Mouse (Mus musculus) layer of hippocampus, adult 9-11 months (tissue): ENCODE measurements at regions not wholly inside any gene's neighbourhood (a gene's known extent, or its start where the extent isn't known, plus 50 kb on each side); places are given as distances from the start of the nearest gene placed in this dataset.

Experiments
- DNase-seq: peaks from one replicate; pipeline ENCODE4 v3.0.0; 2022

DNA sequence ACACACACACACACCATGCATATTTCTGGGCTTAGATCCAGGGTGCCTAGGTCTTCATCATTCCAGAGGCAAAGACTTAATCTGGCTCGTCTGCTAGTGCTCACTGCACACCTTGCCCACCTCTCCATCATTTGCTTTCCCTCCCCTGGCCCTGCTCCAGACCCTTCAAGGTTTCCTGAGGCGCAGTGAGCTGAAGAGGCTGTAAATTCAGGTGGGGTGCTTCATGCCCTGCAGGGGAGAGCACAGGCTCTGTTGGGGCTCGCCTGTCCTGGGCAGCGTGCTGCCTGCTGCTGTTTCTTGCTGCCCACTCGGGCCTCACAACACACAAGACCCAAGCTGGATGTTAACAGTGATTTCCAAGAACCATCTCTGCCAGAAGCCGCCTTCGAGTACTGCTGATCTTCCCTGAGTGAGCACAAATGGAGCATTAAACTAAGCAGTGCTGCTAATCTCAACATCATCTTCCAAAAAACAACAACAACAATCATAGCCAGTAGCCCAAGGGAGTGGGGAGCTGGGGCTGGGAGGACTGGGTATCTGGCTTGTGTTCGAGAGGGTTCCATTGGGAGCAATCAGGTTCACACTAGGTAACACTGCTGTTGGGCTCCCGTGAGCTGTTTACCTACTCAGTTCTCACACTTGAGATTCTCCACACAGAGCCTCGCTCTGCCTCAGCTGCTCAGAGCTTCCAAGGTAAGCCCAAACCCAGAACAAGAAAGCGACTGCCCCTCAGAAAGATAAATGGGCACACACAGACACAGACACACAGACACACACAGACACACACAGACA, 181.1 kb downstream of the Wdr11 start:
- no peak for DNase-seq

DNA sequence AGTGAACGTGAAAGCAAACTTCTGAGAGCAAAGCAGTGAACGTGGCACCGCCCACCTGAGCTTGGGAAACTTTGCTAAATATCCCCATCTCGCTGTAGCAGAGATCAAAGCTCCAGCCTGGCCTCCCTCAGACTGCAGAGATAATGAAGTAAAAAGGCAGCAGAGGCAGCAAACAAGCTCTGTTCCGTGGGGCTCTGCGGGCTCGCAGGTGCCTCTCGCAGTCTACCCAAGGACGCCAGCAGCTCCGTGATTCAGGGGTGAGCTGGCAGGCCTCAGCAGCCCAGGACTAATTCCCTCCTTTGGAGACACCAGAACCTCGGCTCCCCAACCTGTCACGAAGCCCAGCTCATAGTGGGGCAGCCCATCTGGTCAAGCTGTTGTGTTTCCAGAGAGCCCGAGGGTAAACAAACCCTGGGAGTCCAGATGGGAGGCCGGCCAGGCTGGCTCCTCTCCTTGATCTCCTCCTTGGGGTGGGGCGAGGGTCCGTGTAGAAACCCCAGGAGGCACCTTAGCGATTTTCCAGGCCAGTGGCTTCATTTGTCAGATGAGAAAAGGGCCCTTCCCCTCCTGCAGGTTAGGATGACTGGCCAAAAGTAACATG, 182.7 kb downstream of the Wdr11 start:
- DNase-seq: no peak

DNA sequence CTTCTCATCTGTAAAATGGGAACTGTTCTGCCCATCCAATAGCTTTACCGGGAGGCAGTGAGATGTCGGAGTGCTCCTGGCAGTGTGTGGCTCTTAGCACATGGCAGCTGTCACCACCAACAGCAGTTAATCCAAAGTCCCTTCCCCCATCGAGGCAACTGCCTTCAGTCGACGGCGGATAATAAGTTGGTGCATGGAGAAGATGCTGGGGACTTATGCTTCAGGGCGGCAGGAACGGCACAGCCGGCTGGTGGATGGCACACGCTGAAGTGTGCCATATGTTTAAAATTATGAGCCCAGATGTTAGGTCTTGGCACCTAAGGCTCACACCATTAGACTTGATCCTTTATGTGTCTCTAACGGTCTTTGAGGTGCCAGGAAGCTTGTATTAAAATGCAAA, 183.5 kb downstream of the Wdr11 start:
- DNase-seq: no peak

DNA sequence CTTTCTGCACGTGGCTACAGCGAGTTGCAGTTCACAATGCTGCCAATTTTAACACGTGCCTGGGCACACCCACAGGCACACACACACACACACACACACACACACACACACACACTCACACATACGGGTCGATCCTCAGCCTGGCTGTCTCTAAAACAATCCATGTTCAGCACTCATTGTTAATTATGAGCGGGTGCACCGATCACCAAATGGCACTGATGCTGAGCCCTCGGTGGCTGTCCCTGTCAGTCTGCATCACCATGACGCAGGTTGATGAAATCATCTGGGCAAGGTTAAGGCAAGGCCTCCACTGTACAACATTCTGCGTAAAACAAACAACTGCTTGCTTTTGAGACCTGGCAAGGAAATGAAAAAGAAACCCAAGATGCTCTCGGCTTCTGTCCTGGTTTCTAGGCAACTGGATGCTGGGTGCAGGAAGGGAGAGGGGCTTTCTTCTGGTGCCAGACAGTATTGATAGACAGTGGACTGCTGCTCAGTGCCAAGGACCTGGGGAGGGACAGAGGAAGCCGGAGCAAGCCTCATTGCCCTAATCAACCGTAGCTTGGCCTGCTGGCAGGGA, 187.3 kb downstream of the Wdr11 start:
- peak; percentile 60 for DNase-seq

DNA sequence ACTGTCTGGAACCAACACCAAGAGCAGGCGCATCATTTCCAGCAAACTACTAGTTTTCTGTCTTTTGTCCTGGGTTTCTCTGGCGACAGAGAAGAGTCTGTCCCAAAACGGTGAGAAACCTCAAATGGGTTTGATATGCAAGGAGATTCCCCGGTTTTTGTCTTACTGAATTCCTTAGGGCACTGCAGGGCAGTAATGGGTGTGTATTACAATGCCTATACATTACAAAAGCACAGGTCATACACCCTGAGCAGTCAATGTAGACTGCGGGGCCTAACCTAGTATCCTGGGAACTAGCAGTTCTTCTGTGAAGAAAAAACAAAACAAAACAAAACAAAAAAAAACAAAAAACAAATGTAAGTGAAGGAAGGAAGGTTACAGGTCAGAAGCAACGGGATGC, 188.3 kb downstream of the Wdr11 start:
- no peak for DNase-seq

DNA sequence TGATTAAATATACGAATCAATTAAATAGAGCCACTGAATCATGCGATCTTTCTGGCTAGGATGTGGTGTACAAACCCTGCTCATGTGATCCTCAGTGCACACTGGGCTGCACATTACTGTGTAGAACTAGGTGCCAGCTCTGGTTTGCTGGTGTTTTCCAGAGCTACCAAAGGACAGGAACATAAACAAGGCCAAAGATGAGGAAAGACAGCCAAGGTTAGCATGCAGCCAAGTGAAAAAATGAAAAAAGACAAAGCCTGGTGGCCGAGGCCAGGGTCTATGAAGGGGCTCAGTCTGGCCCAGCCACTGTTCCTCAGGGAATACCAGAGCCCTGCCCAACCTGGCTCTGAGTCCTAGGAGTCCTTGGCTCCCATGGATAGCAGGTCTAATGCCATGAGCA, 190.1 kb downstream of the Wdr11 start:
- peak; percentile 19 for DNase-seq

DNA sequence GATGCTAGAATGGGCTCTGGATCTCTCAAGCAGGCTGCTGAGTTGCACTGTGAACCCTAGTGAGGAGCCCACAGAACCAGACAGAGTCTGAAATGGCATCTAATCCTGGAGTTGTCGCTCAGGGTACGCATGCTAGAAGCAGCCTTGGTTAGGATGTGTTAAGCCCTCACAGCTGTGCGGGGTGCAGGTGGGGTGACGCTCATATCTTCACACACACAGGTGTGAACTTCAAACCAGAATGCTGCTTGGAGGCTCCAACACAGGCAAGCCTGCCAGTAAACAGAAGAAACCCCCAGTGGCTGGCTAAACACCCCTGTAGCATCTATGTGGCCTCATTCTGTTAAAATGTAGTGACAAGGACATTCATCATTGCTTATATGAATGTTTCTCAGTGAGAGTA, 193.3 kb downstream of the Wdr11 start:
- no peak for DNase-seq

DNA sequence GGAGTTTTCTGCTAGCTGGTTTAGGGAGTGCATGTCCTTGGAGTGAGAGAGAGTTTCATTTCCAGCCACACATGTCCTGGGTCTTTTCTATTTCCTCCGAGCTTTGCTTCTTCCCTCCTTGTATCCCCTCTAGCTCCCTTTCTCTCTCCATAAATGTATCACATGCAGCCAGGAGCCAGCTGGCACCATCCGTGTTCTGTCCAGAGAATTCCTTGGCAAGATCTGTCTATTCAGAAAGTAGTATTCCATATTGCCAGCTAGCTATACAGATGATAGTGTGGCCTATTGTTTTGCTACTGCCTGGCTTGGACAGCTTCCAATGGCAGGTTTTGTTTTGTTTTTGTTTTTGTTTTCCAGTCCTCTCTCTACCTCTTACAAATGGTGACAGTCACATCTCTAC, 195.3 kb downstream of the Wdr11 start:
- DNase-seq: peak; percentile 35

DNA sequence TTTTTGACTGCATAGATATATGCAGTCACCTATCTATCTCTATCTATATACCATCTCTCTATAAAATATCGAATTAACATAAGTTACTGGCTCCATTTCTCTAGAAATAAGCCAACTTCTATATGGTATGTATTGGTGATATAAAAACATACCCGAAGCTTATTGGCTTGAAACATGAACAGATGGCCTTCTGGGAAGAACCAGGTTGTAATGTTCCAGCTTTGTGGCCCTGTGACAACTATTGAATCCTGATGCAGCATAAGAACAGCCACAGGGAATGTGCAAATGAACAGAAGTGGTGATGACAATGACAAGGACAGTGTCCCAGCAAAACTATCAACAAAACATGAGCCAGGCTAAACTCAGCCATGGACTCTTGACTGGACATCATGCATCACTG, 196.1 kb downstream of the Wdr11 start:
- peak; percentile 32 for DNase-seq

DNA sequence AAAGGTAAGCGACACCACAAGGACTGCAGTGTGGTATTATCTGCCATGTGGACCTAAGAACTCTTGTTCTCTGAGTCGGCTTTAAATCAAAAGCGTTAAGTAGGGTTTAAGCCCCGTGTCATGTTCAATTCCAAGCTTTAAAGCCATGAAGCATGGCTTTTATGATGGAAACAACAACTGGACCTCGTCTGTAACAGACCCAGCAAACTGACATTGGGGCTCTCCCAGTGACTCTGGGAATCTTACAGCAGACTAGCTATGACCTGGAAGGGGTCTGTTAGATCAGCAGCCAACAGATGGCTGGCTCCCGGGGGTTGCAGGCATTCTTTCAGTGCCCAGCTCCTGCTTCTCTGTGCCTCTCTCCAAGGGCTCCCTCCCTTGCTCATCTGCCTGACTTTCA, 197.8 kb downstream of the Wdr11 start:
- DNase-seq: no peak

DNA sequence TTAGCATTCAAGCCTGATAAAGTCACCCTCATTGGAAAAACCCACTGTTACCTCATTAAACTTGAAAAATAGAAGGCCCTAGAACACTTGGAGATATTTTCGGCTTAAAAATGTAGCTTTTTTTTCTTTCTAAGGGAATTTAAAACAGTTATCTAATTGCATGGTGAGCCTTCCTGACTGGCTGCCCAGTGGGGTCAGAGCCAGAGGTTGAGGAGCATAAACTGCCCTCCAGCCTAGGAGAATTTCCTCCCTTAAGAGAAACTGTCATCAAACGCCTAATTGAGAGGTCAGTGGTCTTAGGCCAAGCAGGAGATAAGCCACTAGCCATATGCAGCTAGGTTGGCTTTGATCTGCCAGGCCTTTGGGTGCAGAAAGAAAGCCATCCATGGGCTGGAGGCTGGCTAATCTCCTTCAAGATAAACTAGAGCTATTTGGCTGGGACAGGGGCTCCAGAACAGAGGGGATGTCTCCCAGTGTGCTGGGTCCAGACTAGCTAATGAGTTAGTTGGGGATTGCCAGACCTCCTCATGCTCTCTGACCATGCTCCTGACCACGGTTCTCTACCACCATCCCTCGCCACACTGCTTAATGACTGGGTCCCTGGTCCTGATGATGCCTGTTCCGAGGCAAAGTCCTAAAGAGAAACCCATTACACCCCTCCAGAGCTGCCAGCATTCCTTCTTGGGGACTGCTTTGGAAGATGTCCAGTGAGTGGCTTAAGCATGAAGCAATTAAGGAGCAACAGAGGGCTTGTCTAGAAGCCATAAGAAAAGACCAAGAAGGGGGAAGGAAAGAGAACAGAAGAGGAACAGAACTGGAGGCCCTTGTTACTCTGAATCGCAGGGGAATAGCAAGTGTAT, 199.2 kb downstream of the Wdr11 start:
- DNase-seq: no peak

DNA sequence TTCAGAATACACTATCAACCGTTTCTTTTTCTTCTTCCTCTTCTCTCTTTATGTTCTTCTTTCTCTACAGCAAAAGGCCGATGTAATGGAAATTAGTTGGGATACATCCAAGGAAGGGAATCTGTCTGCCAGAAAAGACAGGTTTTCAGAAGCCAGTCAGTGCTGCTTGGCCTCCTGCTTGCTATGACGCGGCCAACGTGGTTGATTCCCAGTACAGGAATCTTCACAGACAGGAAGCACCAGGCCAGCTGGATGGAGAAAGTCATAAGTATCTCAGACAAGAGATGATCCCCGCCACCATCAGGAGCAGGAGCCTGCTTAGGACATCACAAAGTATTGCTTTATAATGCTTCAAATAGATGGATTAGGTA, 199.8 kb downstream of the Wdr11 start:
- peak; percentile 16 for DNase-seq

DNA sequence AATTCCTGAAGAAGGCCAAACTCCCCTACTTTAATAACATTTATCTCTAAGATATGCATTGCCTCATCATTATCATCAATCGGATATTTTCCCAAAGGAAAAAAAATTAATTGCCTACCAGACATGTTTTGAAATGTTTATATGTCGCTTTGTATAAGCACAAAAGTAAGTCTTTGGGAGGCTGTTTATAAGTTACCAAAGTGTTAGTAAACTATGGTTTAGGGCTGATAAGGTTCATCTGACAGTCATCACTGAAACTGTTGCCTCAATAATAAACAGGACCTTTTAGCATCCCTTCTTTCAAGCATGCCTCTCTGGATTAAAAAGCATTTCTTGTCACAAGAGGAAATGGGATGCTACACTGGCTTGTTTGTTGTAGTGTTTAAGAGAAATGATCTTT, 202.1 kb downstream of the Wdr11 start:
- DNase-seq: no peak

DNA sequence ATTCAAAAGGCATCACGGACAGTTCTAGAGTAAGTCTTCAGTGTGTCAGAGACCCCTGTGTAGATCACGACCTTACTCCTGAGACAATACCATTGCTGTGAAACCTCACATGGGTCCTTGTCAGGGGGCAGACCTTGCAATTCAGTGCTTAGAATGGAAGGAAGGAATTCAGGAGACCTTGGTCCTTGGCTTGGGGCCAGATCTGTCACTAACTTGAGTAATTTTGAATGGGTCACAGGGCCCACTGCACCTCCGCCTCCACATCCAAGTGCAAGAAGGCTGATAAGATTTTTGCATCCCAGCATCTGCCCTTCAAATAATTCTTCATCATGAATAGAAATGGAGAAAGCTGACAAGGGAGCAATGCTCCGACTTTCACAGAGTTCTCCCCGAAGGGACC, 202.6 kb downstream of the Wdr11 start:
- DNase-seq: no peak

DNA sequence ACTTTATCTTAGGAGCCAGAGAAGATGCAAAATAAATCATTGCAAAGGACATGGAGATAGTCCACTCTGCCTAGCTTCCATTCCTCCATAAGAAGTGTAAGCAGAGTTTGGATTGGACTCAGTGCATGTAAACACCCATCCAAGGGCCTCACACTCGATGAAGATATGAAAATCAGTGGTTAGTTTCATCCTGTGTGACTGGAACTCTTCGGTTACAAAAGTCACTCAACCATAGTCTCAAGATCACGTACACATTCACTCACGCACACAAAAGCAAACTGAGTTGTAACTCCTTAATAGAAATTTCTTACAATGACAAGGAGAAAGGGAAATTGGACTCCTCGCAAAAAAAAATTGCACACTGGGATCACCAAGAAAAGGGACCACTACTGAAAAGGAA, 206.9 kb downstream of the Wdr11 start:
- DNase-seq: no peak

DNA sequence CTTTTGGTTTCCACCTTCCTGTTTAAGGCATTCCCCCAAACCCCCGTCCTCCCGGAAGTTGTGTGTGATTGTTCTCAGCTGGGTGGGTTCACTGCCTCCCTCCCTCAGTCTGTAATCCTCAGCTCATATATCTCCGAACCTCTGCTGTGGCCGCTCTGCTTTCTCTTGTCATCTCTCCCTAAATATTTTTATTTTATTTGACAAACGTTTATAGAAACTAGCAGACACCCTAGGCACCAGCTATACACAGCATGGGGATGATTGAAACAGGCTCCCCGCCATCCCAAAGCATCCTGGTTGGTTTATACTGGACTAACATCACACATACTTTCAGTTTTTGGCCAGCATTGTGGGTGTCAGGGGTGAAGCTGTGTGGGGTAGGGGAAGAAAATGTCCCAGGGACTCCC, 208.8 kb downstream of the Wdr11 start:
- DNase-seq: no peak

DNA sequence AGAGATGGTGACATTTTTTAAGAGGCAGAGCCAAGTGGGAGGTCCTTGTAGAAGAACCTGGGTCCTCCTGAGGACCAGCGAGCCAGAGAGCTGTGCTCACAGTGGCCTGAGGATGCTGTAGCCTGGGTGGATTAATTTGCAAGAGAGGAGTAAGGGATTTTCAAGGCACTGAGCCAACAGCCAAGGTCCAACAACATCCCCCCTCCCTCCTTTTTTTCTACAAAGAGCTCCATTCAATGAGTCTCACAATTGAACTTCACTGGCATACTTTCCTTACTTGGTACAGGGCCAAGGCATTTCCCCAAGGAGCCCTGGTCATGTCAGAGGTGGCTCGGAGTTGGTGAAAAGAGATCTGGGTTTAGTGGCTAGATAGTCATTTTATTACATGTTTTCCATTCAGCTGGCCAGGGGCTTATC, 209.8 kb downstream of the Wdr11 start:
- DNase-seq: peak; percentile 35

DNA sequence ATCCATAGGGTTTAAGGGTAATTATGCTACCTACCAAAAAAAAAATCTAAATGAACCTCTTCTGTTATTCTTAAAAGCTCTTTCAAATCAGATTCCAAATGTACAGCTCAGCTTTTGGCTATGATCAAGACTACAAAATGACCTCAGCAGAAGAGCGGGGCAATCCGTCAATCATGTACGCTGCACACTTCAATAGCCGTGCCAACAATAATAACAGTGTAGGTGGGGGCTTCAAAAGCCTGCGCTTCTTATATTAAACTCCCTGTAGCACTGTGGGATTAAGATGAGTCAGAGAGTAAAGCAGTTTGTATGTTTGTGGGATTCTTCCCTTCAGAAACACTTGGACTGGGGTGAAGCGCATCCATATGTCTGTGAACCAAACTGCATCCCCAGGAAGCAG, 210.5 kb downstream of the Wdr11 start:
- no peak for DNase-seq

DNA sequence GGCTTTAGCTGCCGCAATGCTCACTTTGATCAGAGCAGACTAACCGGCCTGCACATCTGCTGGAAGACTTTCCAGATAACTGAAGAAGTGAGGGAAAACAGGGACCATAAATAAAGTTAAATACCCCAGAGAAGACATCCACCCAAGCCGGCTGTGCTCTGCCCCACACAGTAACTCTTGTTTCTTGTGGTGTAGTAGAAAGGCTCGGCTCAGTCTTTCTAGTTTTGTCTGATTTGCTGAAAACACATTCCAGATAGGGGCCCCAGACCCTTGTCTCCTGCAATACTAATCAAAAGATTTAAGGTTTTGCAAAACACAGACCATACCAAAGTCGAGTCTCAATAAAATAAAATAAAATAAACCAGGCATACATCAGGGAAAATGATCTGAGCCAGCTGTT, 213.7 kb downstream of the Wdr11 start:
- no peak for DNase-seq

DNA sequence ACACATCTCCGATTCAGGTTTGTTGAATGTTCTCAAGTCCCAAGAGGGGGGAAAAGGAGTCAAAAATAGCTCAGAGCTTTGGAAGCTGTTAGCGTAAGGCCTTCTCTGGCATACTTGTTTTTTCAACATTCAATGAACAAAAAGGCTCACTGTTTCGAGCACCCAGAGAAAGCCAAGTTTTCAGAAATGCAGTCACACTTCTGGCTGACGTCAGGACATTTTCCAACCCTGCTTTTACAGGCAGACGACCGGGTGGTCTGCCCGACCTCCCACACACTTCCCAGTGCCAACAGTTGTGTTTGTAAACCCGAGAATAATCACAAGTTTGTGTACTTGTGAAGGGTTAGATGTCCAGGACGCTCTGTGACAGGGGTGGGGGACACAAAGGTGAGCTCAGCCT, 218.5 kb downstream of the Wdr11 start:
- peak; percentile 36 for DNase-seq

DNA sequence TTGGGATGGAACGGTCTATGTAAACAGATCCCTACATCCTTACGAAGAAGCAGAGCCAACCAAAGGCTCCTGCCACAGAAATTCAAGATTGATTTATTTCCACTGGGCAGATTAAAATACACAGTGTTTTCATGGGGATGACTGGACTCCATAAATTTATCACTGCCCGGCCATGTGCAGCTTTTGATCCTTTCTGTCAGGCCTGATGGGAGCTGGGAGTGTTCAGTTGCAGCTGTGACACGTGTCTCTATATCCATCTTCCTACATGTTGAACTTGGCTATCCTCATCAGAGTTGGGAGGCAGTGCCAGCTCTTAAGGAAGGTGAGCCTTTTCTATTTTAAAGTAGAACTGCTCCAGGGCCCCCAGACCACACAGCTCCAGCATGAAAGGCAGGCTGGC, 218.9 kb downstream of the Wdr11 start:
- no peak for DNase-seq

DNA sequence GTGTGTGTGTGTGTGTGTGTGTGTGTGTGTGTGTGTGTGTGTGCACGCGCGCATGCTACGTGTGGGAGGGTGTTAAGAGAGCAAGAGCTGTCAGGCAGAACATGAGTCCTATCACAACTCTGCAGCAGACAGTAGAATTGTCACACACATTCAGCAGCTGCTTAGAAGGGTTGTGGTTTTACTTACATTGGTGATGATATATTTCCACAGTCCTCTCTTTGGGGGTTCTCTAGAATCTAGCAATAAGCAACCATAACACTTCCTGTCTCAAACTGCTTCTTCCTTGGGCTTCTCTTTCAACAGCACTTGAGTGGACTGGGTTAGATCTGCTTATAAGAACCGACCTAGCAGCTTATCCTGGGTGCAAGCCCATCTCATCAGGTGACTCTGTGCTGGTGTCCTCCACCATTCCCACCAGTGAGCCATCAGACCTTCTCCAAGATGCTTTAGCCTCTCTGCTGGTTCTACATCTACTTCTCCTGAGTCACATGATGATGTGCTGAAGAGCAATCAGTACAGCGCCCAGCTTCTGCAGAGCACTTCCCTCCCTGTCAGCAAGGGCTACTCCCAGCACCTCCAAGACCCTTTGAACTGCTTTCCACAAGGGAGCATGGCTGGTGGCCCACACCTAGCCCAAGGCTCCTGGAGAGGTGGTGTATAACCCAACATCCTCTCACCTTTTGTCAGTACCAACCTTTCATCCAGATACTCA, 222.6 kb downstream of the Wdr11 start:
- DNase-seq: no peak

DNA sequence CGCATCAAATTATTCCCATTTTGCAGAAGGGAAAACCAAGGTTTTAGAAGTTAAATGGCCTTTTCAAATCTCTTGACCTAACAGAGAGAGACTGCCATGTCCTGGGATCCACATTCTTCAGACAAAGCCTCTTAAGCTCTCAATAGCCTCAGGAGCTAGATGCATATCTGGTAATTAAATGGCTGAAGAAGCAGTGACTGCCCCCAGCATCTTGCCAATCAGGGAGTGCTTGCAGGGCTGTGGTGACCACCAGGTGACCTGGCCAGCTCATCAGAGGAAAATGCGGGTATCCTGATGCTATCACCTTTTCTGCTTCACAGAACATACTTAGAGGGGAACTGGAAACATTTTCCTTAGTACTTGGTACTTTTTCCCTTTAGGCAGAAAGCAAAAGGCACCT, 227.2 kb downstream of the Wdr11 start:
- no peak for DNase-seq
